Mouse (Mus musculus): Measurements from ENCODE around the gene Robo3.

The Robo3 gene

DNA sequence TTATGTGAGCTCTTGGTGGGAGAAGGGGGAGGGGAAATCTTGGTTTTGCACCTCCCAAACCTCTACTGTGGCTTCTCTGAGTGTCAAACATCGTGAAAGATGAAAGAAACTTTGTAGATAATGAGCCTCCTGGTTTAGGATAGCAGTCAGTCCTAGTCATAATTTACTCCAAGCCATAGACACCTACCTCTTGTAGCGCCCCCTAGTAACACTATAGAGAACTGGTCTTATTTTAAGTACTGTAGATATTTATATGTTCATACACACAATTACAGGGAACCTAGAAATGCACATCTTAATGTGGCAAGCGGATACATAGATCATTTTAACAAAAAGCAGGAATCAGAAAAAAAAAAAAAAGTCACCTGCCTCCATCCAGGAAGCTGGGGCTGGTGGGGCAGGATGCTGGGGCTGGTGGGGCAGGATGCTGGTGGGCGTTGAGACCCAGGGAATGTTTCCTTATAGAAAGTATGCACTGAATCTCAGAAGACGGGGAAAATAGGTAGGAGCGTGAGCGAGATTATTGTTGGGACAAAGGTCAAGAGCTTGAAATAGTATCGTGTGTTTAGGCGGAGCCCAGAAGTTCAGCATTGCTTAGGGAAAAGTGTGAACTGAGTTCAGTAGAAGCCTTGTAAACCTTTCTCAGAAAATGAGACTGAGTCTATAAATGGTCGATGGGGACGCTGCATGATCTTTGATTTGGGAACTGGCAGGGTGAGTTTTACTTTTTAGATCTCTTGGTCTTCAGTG is 64.8 kb downstream of the Robo3 start:
- no peak for DNase-seq (ENCODE audit: low spot score in 2 of 2)

DNA sequence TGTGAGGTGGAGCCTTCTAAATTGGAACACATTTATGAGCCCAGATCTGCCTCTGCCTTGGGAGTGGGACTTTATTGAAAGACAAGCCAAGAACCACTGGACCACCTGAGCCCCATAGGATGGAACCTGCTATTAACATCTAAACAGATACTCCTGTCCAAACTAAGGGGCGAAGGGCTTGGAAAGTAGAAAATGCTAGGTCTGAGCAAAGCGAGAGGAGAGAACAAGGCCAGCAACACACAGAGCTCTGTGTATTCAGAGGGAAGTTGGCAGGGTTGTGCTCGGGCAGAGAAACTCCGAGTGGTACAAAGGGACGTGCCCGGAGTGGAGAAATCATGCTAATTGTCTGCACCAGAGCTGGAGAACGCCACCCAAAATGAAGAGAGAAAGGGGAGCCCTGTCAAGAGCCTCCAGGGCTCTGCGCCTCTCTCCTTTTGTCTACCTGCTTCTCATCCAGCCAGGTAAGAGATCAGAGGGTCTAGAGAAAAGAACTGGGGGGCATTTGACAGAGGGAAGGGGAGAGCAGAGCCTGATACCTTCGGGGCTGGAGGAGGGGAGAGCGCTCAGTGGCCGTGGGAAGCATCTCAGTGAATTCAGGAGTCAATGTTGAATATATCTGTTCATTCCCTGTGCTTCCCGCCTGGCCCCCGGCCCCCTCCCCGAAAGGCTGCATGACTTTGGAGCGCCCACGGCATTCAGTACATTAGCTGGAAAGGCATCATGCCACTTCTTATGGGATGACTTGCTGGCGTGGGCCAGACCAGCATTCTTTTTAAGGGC is 65.6 kb downstream of the Robo3 start, which contains the start of gene Hepacam:
Gene Hepacam (plus strand): TSS at position 51 of the 780 bp plus-strand sequence.
- DNase-seq (ENCODE audit: low spot score in 2 of 2): no peak

GRCm38 (mm10) chr9:37365706-37366105 is 67.3 kb downstream of the Robo3 start:
- no peak for DNase-seq (ENCODE audit: low spot score in 2 of 2)
